Mouse (Mus musculus): Measurements from ENCODE around the gene Wnt6.
A peak's percentile ranks its signal among the peaks of the same experiment; 100 is the strongest.

Gene Wnt6

GRCm38 (mm10) chr1:74771845-74771930 lies at the start of gene Wnt6:
Wnt6 (plus strand) TSS chr1:74771892.
- DNase-seq, result no peak

DNA sequence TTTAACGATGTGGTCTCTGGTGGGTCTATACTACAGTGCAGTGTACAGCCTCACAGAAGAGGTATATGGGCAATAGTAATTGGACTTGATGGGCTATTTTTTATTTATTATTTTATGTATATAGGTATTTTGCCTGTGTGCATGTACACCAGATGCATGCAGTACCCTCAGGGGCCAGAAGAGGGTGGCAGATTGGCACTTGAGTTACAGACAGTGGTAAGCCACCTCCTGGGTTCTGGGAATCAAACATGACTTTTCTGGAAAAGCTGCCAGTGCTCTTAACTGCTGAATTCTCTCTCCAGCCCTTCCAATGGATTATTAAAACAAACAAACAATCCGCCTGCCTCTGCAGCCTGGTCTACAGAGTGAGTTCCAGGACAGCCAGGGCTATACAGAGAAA lies 47.9 kb upstream of the Wnt6 start:
- peak; percentile 47 to 58 for DNase-seq

DNA sequence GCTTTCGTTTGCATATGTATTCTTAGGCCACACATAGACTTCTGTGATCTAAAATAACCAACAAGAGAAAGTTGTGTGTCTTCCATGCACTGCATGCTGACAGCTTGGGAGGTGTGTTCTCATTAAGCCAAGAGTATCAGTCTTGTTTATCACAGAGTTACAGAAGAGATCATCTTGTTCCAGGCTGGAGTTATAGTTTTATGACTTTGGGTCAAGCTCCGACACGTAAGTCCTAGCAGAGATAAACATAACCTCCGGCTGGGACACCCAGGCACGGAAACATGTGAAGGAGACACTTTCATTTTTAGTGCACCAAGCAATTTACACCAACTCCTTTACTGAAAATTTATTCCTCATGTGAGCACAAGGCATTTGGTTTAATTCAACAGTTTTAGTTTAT lies 45.6 kb upstream of the Wnt6 start:
- no peak for DNase-seq

- no peak for DNase-seq
These were observed 45.0 kb upstream of the Wnt6 start for GRCm38 (mm10) chr1:74726674-74727073.

DNA sequence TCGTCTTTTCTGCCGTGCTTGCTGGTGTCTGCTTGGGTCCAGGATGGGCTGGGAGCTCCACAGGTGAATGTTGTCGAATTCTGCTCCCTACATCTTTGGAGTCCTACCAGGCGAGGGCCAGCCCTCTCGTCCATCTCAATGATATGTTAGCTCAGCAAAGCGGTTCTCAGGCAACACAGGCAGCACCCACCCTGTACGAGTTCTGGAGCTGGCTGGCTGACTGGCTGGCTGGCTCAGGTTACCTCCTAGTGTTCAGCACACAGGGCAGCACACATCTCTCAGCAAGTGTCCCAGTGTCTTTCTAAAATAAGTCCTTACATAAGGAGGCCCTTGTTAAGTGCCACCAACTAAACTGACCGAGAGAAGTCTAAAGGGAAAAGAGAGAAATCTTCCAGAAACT lies 43.2 kb upstream of the Wnt6 start:
- no peak for DNase-seq

- DNase-seq, result no peak
These were observed 34.7 kb upstream of the Wnt6 start for GRCm38 (mm10) chr1:74736977-74737376.

DNA sequence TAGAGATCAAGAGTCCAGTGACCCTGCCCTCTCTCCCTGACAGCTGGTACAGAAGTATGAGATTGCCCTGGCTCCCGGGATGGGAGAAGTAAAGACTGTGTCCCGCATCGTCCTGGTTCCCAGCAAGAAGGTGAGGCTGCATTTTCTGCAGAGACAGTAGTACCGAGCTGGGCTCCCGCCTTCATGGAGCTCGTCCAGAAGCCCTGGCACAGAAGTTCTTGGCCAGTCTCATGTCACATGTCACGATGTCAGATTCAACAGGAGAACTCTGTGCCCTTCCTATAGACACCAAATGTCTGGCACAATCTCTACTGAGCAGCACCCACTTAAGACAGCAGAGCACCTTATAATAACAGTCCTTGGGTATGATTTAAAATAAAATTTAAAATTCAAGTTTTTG lies 34.2 kb upstream of the Wnt6 start:
- no peak for DNase-seq

- DNase-seq, result no peak
These were observed 30.8 kb upstream of the Wnt6 start for GRCm38 (mm10) chr1:74740846-74741245.

DNA sequence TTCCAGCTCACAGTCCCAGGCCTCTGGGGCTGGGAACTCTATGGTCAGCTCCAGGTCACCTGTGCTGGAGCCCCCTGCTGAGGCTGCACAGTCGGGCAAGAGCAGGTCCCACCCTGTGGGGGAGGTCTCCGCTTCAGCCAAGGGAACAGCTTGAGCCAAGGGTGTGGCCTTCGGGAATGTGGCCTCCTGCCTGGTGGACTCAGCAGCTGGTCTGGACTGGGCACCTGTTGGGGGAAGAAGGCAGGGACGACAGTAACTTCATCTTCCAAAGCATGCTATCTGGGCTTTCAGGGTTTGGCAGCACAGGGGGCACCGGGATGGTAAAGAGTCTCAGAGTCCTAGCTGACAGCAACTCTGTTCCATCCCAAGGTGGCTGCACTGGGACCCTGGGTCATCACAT lies 24.4 kb upstream of the Wnt6 start:
- DNase-seq, result peak in 1 of 2 experiments; percentile 15

GRCm38 (mm10) chr1:74748643-74749271 lies 22.9 kb upstream of the Wnt6 start, which contains the start of gene Prkag3:
Prkag3 (minus strand) TSS chr1:74749221.
- peak; percentile 75 to 83 for DNase-seq

GRCm38 (mm10) chr1:74749301-74749700 lies 22.4 kb upstream of the Wnt6 start:
- peak; percentile 52 to 74 for DNase-seq

DNA sequence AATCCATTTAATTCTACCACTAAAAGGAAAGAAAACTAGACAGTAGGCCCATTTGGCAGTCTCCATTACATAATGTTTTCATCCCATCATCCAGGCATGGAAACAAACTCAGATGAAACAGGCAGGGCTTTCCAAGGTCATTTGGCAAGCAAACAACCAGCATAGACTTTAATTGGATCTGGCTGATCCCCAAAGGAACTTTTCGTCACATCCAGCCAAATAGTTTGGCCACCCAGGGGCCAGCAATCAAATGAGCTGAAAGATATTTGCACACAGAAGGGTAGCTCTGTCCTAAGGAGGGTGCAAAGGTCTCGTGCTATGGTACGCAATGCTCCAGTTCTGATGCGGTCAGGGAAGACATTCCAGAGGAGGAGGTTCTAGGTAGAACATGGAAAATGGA lies 21.0 kb upstream of the Wnt6 start:
- DNase-seq, result peak in 1 of 2 experiments; percentile 15

- DNase-seq, result no peak
These were observed 19.5 kb upstream of the Wnt6 start for GRCm38 (mm10) chr1:74752150-74752549.

GRCm38 (mm10) chr1:74752833-74753232 lies 18.9 kb upstream of the Wnt6 start:
- no peak for DNase-seq

GRCm38 (mm10) chr1:74753266-74753974 lies 18.3 kb upstream of the Wnt6 start:
- DNase-seq, result no peak

GRCm38 (mm10) chr1:74754175-74754785 lies 17.4 kb upstream of the Wnt6 start:
- DNase-seq, result peak in 1 of 2 experiments; percentile 50

- peak; percentile 51 to 70 for DNase-seq
These were observed 11.9 kb upstream of the Wnt6 start for GRCm38 (mm10) chr1:74759773-74760172.

GRCm38 (mm10) chr1:74763081-74763480 lies 8.6 kb upstream of the Wnt6 start:
- peak; percentile 86 to 90 for DNase-seq

- peak in 1 of 2 experiments; percentile 43 for DNase-seq
These were observed 795 bp upstream of the Wnt6 start for GRCm38 (mm10) chr1:74770727-74771466.

DNA sequence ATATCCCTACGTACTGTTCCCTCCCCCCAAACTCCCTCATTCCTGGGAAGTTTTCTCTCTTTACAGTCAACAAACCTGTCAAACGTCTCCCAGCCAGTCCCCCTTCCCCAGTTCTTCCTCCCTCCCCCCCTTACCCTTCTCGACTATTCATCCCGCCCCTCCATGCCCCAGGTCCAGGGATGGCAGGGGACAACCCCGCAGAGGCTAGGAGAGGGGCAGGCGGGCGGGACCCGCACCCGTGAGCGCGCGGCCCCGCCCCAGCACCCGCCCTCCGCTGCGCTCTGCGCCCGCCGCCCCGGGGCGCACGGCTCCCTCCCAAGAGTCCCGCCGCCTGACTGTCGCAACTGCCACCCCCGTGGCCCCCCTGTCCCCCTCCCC lies 236 bp upstream of the Wnt6 start:
- DNase-seq, result peak in 1 of 2 experiments; percentile 26

GRCm38 (mm10) chr1:74771931-74772620 lies 384 bp downstream of the Wnt6 start:
- DNase-seq, result peak in 1 of 2 experiments; percentile 50

DNA sequence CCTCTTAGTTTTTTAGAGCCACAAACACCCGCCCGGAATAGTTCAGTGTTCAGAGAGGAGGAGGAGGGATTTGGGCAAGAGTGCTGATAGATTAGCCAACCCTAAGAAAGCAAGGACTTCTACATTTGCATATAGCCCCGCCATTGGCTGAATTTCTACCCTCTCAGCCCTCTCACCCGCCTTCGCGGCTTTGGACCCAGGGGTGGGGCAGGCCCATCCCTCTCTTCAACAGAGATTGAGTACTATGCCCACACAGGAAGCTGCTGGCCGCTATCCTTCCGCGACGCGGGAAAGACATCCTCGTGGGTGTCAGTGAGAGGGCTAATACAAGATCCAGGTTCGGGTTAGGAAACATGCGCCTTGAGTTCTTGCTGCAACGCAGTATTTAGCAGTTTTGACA lies 1.4 kb downstream of the Wnt6 start:
- peak; percentile 80 to 86 for DNase-seq

DNA sequence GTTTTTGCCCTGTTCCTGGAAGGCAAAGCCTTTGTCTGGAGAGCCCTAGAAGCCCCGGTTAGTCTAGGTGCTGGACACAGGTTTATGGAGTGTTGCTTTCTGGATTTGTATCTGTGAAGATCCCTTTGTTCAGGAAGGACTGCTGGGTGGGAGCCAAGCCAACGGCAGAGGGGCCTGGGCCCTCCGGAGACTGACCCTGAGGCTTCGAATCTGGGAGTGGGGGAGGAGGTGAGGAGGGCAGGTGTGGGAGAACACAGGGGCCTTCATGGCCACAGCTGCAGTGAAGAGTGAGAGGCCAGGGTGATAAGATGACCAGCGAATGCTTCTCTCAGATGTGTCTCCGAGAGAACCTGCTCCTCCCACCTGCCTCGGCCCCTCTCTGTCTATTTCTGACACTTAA lies 2.4 kb downstream of the Wnt6 start:
- no peak for DNase-seq

Measured in kidney, postnatal 4 days (tissue).